Mouse (Mus musculus) midbrain, embryonic 10.5 days (tissue): ENCODE results near the gene Mtr. TPM values are rescaled to one million over a fixed set of nuclear protein-coding genes. Genes with fewer than 3 reads are reported as not detected.

Experiments used
- DNase-seq: peaks from one replicate; pipeline ENCODE4 v3.0.0-alpha.2; 2017; ENCODE audit warnings: low spot score
- H3K27ac ChIP-seq: fragments of 300-500 bp; sonication (generic); replicated peaks from 2 replicates; pipeline ENCODE4 v1.5.1; 2016; ENCODE audit warnings: mild to moderate bottlenecking
- H3K27me3 ChIP-seq: fragments of 300-500 bp; sonication (generic); 2 replicates; pipeline ENCODE4 v1.6.1; 2016; ENCODE audit warnings: low read depth, mild to moderate bottlenecking; ENCODE audit not compliant: poor library complexity, severe bottlenecking
- H3K36me3 ChIP-seq: fragments of 300-500 bp; sonication (generic); 2 replicates; pipeline ENCODE4 v1.6.1; 2016; ENCODE audit warnings: mild to moderate bottlenecking, moderate library complexity
- H3K4me1 ChIP-seq: fragments of 300-500 bp; sonication (generic); 2 replicates; pipeline ENCODE4 v1.6.1; 2016
- H3K4me3 ChIP-seq: fragments of 300-500 bp; sonication (generic); 2 replicates; pipeline ENCODE4 v1.5.1; 2016; ENCODE audit warnings: mild to moderate bottlenecking, moderate library complexity
- H3K9me3 ChIP-seq: fragments of 300-500 bp; sonication (generic); replicated peaks from 2 replicates; pipeline ENCODE4 v1.6.1; 2016; ENCODE audit warnings: mild to moderate bottlenecking
- WGBS: fragments of 180-500 bp; shearing (Covaris S2); methylation state at CpG from one replicate; pipeline ENCODE4 v1.1.7; 2016; 5-methylcytosine and 5-hydroxymethylcytosine counted together
- polyA plus RNA-seq: library from polyadenylated mRNA; unstranded; fragments of >200 nt; fragmentation: Nextera tagmentation; extraction: Ambion mirVana; gene quantifications from 2 replicates; pipeline ENCODE4 v1.2.1, GENCODE M21; 2016

The Mtr gene
- polyA plus RNA-seq, 1 experiment from 2014 or later: 16.5 TPM

DNA sequence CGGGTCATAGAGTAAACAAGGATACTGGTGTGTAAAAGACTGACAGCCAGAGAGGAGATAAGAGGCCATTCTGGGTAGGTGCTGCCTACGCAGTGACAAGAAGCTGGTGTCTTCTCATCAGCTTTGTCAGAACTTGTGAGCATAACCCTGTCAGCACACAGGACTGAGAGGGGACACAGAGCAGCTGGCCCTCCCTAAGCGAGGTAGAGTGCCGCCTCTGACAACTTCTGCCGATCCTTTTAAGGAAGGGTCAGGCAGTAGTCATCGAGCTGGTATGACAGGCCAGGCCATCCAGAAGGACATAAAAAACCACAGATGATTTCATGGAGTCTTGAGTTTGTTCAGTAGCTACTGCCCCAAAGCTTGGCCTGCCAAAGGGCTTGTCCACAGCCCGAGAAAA lies 124.4 kb downstream of the Mtr start:
- Histone ChIP-seq H3K4me3 (no peak overlapping the region), H3K27me3 (no peaks in the 10 kb centered on the region), H3K9me3 (0 out of 2 replicates have a peak, but pooled peaks cover 3% of the 10 kb centered on the region), H3K27ac (no peak overlapping the region), H3K36me3 (no peaks in the 10 kb centered on the region), H3K4me1 (peaks cover 14% of the 10 kb centered on the region)
- WGBS: 89% methylated on average over 7 of the region's 7 CpGs
- no peak for DNase-seq

Other genes starting within 250 kb of the Mtr start
- gene Ryr2, start 151.2 kb downstream of the Mtr start, polyA plus RNA-seq: 0.07 and 0.31 TPM in 2 replicates
- 1.6 and 1.8 TPM in 2 replicates for gene Actn2, start 82.6 kb upstream of the Mtr start, polyA plus RNA-seq
- gene Heatr1, start 136.9 kb upstream of the Mtr start, polyA plus RNA-seq: 30.9 and 37.4 TPM in 2 replicates
- 7.8 and 11.1 TPM in 2 replicates for gene Lgals8, start 206.8 kb upstream of the Mtr start, polyA plus RNA-seq